Comparison of ENCODE assay signal across 20 mouse cellular contexts in genomic region chr8:13630754-13631153, GRCm38 (mm10). TPM values are rescaled to one million over a fixed set of nuclear protein-coding genes. Genes with fewer than 3 reads are reported as not detected.
DNase-seq lines count a peak whose midpoint lies in the region; ATAC-seq lines count a peak whose summit lies in the region.
"Had no signal": no experiment of that assay in that cellular context is flagged by ENCODE, and none has a peak within 500 bp of the region (broad histone marks: within the 10 kb centered on the region; RNA-seq: fewer than 3 reads in every experiment).

No protein-coding gene starts in this region.

- no peak overlapping the region for H3K9ac ChIP-seq in limb, embryonic 12.5 days (replicated peaks)
- H3K9ac ChIP-seq in forebrain, embryonic 13.5 days: no peak overlapping the region
- H3K9ac ChIP-seq: hindbrain, embryonic 14.5 days; intestine, embryonic 15.5 days; liver, embryonic 15.5 days; neural tube, embryonic 13.5 days had no signal

- H3K27me3 ChIP-seq in limb, embryonic 12.5 days: no peaks in the 10 kb centered on the region
- H3K27me3 ChIP-seq in limb, embryonic 10.5 days (ENCODE audit: low read depth, poor library complexity, severe bottlenecking): no peaks in the 10 kb centered on the region
- H3K27me3 ChIP-seq in forebrain, embryonic 13.5 days: no peaks in the 10 kb centered on the region
- H3K27me3 ChIP-seq: intestine, embryonic 15.5 days; liver, embryonic 15.5 days; neural tube, embryonic 13.5 days had no signal

- peaks cover 1% of the 10 kb centered on the region for H3K4me1 ChIP-seq in limb, embryonic 12.5 days (replicated peaks)
- H3K4me1 ChIP-seq in limb, embryonic 10.5 days: no peaks in the 10 kb centered on the region
- H3K4me1 ChIP-seq in forebrain, embryonic 13.5 days: peaks cover 4% of the 10 kb centered on the region; the same call in 1 of the 2 replicates
- H3K4me1 ChIP-seq: intestine, embryonic 15.5 days; neural tube, embryonic 13.5 days had no signal

- 73% methylated on average over 4 of the region's 4 CpGs for WGBS in limb, embryonic 12.5 days
- WGBS in limb, embryonic 10.5 days: 84% methylated on average over 4 of the region's 4 CpGs
- 88% methylated on average over 4 of the region's 4 CpGs for WGBS in forebrain, embryonic 13.5 days

- ATAC-seq in frontal cortex, adult (ENCODE audit: low TSS enrichment): peak; percentile 26; the same call in 1 of the 2 replicates
- ATAC-seq in limb, embryonic 12.5 days (ENCODE audit: insufficient number of reproducible peaks, insufficient read depth, low FRiP score, low TSS enrichment, low read depth): no peak
- ATAC-seq in inflammation-experienced regulatory T-cells, adult 6 months: peak; percentile 61
- ATAC-seq in forebrain, embryonic 13.5 days: no peak
- ATAC-seq: intestine, embryonic 15.5 days had no signal

- no peak overlapping the region for H3K4me3 ChIP-seq in limb, embryonic 12.5 days (replicated peaks)
- H3K4me3 ChIP-seq in limb, embryonic 10.5 days: no peak overlapping the region
- no peak overlapping the region for H3K4me3 ChIP-seq in forebrain, embryonic 13.5 days
- H3K4me3 ChIP-seq: intestine, embryonic 15.5 days; liver, embryonic 15.5 days; neural tube, embryonic 13.5 days had no signal

- H3K9me3 ChIP-seq in limb, embryonic 12.5 days: peaks cover 19% of the 10 kb centered on the region; the same call in 1 of the 2 replicates
- H3K9me3 ChIP-seq in limb, embryonic 10.5 days (replicated peaks): no peaks in the 10 kb centered on the region
- H3K9me3 ChIP-seq in forebrain, embryonic 13.5 days (replicated peaks): peaks cover 3% of the 10 kb centered on the region; the same call in 1 of the 2 replicates
- H3K9me3 ChIP-seq: intestine, embryonic 15.5 days; liver, embryonic 15.5 days; neural tube, embryonic 13.5 days had no signal

- no peak for DNase-seq in frontal cortex, postnatal 14 days (ENCODE audit: low spot score in 2 of 2)
- DNase-seq in limb, embryonic 10.5 days (ENCODE audit: low spot score): no peak
- DNase-seq in right cerebral cortex, postnatal 14 days: no peak
- DNase-seq: adrenal gland, postnatal 14 days; cerebellum, postnatal 10 days; gastrocnemius, postnatal 10 days; heart, adult 18-20 months; heart, postnatal 4 days; kidney, postnatal 25 days; midbrain, embryonic 14.5 days; thymus, adult 2 months had no signal

- no peak overlapping the region for H3K4me2 ChIP-seq in limb, embryonic 12.5 days
- H3K4me2 ChIP-seq in forebrain, embryonic 13.5 days: no peak overlapping the region
- H3K4me2 ChIP-seq: hindbrain, embryonic 14.5 days; intestine, embryonic 15.5 days; liver, embryonic 15.5 days; neural tube, embryonic 13.5 days had no signal

- H3K36me3 ChIP-seq in limb, embryonic 12.5 days: peaks cover 9% of the 10 kb centered on the region; the same call in 1 of the 2 replicates
- H3K36me3 ChIP-seq in limb, embryonic 10.5 days: peaks cover 10% of the 10 kb centered on the region
- H3K36me3 ChIP-seq in forebrain, embryonic 13.5 days (ENCODE audit: poor library complexity, severe bottlenecking): peaks cover 17% of the 10 kb centered on the region; the same call in 1 of the 2 replicates
- H3K36me3 ChIP-seq: intestine, embryonic 15.5 days had no signal

- H3K27ac ChIP-seq in limb, embryonic 12.5 days: 0 out of 2 replicates have a peak overlapping the region, but pooled peaks have one; percentile 23
- no peak overlapping the region for H3K27ac ChIP-seq in limb, embryonic 10.5 days
- no peak overlapping the region for H3K27ac ChIP-seq in forebrain, embryonic 13.5 days
- H3K27ac ChIP-seq: hindbrain, embryonic 14.5 days; intestine, embryonic 15.5 days; liver, embryonic 15.5 days; neural tube, embryonic 13.5 days; stomach, postnatal 0 days had no signal

RNA-seq across cellular contexts. Expression of gene Rasa3, which starts 46.6 kb away (rescaled TPM):
- 20.2 and 24.9 TPM in 2 replicates for polyA plus RNA-seq in limb, embryonic 12.5 days (2016; fragmentation: Nextera tagmentation; extraction: Ambion mirVana)
- 17.0 and 18.1 TPM in 2 replicates for polyA plus RNA-seq in limb, embryonic 10.5 days (2016; fragmentation: Nextera tagmentation; extraction: Ambion mirVana)
- polyA plus RNA-seq in inflammation-experienced regulatory T-cells, adult 6 months (2017; shearing (Covaris generic)): 100 to 1,000 TPM in 1 of 3 experiments, 10 to 100 TPM in 2; 96.4 to 121 (median 96.5) TPM
- 18.2 and 19.9 TPM in 2 replicates for polyA plus RNA-seq in forebrain, embryonic 13.5 days (2015; fragmentation: Nextera tagmentation; extraction: Ambion mirVana)

Comparison
In these comparisons a context has a peak if more than half of its experiments do, and no peak if none do; other contexts are left out.
1. ATAC-seq: peak in frontal cortex, adult (single experiment) and inflammation-experienced regulatory T-cells, adult 6 months (single experiment); none in limb, embryonic 12.5 days (single experiment) and forebrain, embryonic 13.5 days (single experiment).